Mouse (Mus musculus): ENCODE measurements around the gene Zfp334. TPM values are rescaled to one million over a fixed set of nuclear protein-coding genes. Genes with fewer than 3 reads are reported as not detected.

The Zfp334 gene
- polyA plus RNA-seq, 1 experiment = 1.6 TPM

Other genes with a start within 250 kb of the Zfp334 start
- gene Cdh22, start 153.4 kb downstream of the Zfp334 start, polyA plus RNA-seq (2012; rRNA removed) = 0.11 TPM in 1 of 2 replicates, not detected in the other
- 51.1 and 62.7 TPM in 2 replicates for gene Slc35c2, start 100.4 kb downstream of the Zfp334 start, polyA plus RNA-seq (2012; rRNA removed)
- gene Elmo2, start 61.8 kb downstream of the Zfp334 start, polyA plus RNA-seq (2012; rRNA removed) = 70.1 and 93.9 TPM in 2 replicates
- not detected in 2 replicates for gene Zfp663, start 19.5 kb downstream of the Zfp334 start, polyA plus RNA-seq (2012; rRNA removed)
- 0.09 and 0.24 TPM in 2 replicates for gene Ocstamp, start 12.1 kb upstream of the Zfp334 start, polyA plus RNA-seq (2012; rRNA removed)
- gene Slc13a3, start 85.0 kb upstream of the Zfp334 start, polyA plus RNA-seq (2012; rRNA removed) = 1.1 and 1.3 TPM in 2 replicates
- gene Trp53rka, start 105.1 kb upstream of the Zfp334 start, polyA plus RNA-seq (2012; rRNA removed) = 18.7 and 20.5 TPM in 2 replicates
- 18.6 and 23.1 TPM in 2 replicates for gene Slc2a10, start 115.5 kb upstream of the Zfp334 start, polyA plus RNA-seq (2012; rRNA removed)
- gene Eya2, start 206.8 kb upstream of the Zfp334 start, polyA plus RNA-seq (2012; rRNA removed) = 29.5 and 30.3 TPM in 2 replicates

All from gonadal fat pad, adult 2 months (tissue).